Mouse (Mus musculus) stomach, embryonic 16.5 days (tissue): ENCODE data around the gene Htt. TPM values are rescaled to one million over a fixed set of nuclear protein-coding genes. Genes with fewer than 3 reads are reported as not detected.
"Not testable (repeated sequence)": the region's sequence is repeated elsewhere in the genome, so short reads cannot be mapped to it uniquely, and the experiment has no call there.

Source experiments
- ATAC-seq: fragments of 200-750 bp; cut with Nextera tagmentation; 2 replicates; pipeline ENCODE4 v1.8.0; 2017; ENCODE audit warnings: moderate number of reproducible peaks, moderate TSS enrichment; ENCODE audit not compliant: insufficient read depth, low FRiP score
- H3K27ac ChIP-seq: fragments of 300-500 bp; sonication (generic); 2 replicates; pipeline ENCODE4 v1.5.1; 2014; ENCODE audit warnings: low read length
- H3K27me3 ChIP-seq: fragments of 300-500 bp; sonication (generic); 2 replicates; pipeline ENCODE4 v1.6.1; 2014; ENCODE audit warnings: low read length, control low read depth, mixed read lengths; ENCODE audit not compliant: control insufficient read depth, insufficient read depth
- H3K36me3 ChIP-seq: fragments of 300-500 bp; sonication (generic); 2 replicates; pipeline ENCODE4 v1.6.1; 2014; ENCODE audit warnings: low read length; ENCODE audit not compliant: control insufficient read depth, insufficient read depth
- H3K4me1 ChIP-seq: fragments of 300-500 bp; sonication (generic); 2 replicates; pipeline ENCODE4 v1.6.1; 2014; ENCODE audit warnings: low read length, control low read depth, mixed read lengths; ENCODE audit not compliant: control insufficient read depth, insufficient read depth
- H3K4me2 ChIP-seq: fragments of 300-500 bp; sonication (generic); 2 replicates; pipeline ENCODE4 v1.6.1; 2014; ENCODE audit warnings: low read depth, low read length, mixed read lengths
- H3K4me3 ChIP-seq: fragments of 300-500 bp; sonication (generic); replicated peaks from 2 replicates; pipeline ENCODE4 v1.5.1; 2014; ENCODE audit warnings: mild to moderate bottlenecking, low read length
- H3K9ac ChIP-seq: fragments of 300-500 bp; sonication (generic); 2 replicates; pipeline ENCODE4 v1.6.1; 2014; ENCODE audit warnings: low read length
- H3K9me3 ChIP-seq: fragments of 300-500 bp; sonication (generic); replicated peaks from 2 replicates; pipeline ENCODE4 v1.6.1; 2016; ENCODE audit warnings: low read length, control low read depth; ENCODE audit not compliant: control insufficient read depth
- WGBS: fragments of 180-500 bp; shearing (Covaris S2); extraction: QIAGEN DNeasy Blood & Tissue Kit; methylation state at CpG from one replicate; pipeline ENCODE4 v1.1.7; 2014; 5-methylcytosine and 5-hydroxymethylcytosine counted together
- polyA plus RNA-seq: library from polyadenylated mRNA; unstranded; fragments of >200 nt; fragmentation: Nextera tagmentation; extraction: Ambion mirVana; gene quantifications from 2 replicates; pipeline ENCODE4 v1.2.1, GENCODE M21; 2015

Htt gene
- polyA plus RNA-seq, 1 experiment from 2014 or later, result 12.1 TPM

GRCm38 (mm10) chr5:34865367-34865766 lies 103.8 kb downstream of the Htt start:
- WGBS, result 86% methylated on average over 5 of the region's 5 CpGs

GRCm38 (mm10) chr5:34880307-34880706 lies 118.8 kb downstream of the Htt start:
- ATAC-seq, result not testable (repeated sequence)

More at GRCm38 (mm10) chr5:34865367-34865766, 103.8 kb downstream of the Htt start:
- H3K36me3 ChIP-seq, result peaks cover 6% of the 10 kb centered on the region; the same call in 1 of the 2 replicates
- H3K9me3 ChIP-seq, result no peaks in the 10 kb centered on the region
- no peak overlapping the region for H3K4me2 ChIP-seq
- no peak overlapping the region for H3K4me3 ChIP-seq
- H3K4me1 ChIP-seq, result no peaks in the 10 kb centered on the region
- no peak for ATAC-seq
- H3K27me3 ChIP-seq, result no peaks in the 10 kb centered on the region
- H3K27ac ChIP-seq, result no peak overlapping the region
- no peak overlapping the region for H3K9ac ChIP-seq

GRCm38 (mm10) chr5:34881023-34881422 lies 119.5 kb downstream of the Htt start:
- no peaks in the 10 kb centered on the region for H3K9me3 ChIP-seq
- peak; percentile 50 for ATAC-seq
- no peaks in the 10 kb centered on the region for H3K4me1 ChIP-seq
- no peak overlapping the region for H3K27ac ChIP-seq
- H3K36me3 ChIP-seq, result peaks cover 19% of the 10 kb centered on the region
- 86% methylated on average over 3 of the region's 3 CpGs for WGBS
- no peak overlapping the region for H3K4me2 ChIP-seq
- H3K9ac ChIP-seq, result no peak overlapping the region
- H3K4me3 ChIP-seq, result no peak overlapping the region
- no peaks in the 10 kb centered on the region for H3K27me3 ChIP-seq

More at GRCm38 (mm10) chr5:34880307-34880706, 118.8 kb downstream of the Htt start:
- H3K36me3 ChIP-seq, result peaks cover 16% of the 10 kb centered on the region
- not testable (repeated sequence) for H3K27ac ChIP-seq, H3K4me1 ChIP-seq, H3K4me3 ChIP-seq, H3K4me2 ChIP-seq, H3K27me3 ChIP-seq, H3K9me3 ChIP-seq, H3K9ac ChIP-seq
- WGBS, result 86% methylated on average over 3 of the region's 3 CpGs

- 80% methylated on average over 3 of the region's 3 CpGs for WGBS
- H3K27me3 ChIP-seq, result no peaks in the 10 kb centered on the region
- H3K4me3 ChIP-seq, result no peak overlapping the region
- H3K4me1 ChIP-seq, result no peaks in the 10 kb centered on the region
- H3K4me2 ChIP-seq, result no peak overlapping the region
- no peaks in the 10 kb centered on the region for H3K9me3 ChIP-seq
- H3K27ac ChIP-seq, result no peak overlapping the region
- peaks cover 11% of the 10 kb centered on the region; the same call in 1 of the 2 replicates for H3K36me3 ChIP-seq
- no peak overlapping the region for H3K9ac ChIP-seq
- ATAC-seq, result no peak
Measured at GRCm38 (mm10) chr5:34885250-34885649, 123.7 kb downstream of the Htt start.

- Histone ChIP-seq H3K9me3 (no peaks in the 10 kb centered on the region), H3K4me3 (no peak overlapping the region), H3K4me1 (no peaks in the 10 kb centered on the region), H3K27me3 (no peaks in the 10 kb centered on the region), H3K9ac (no peak overlapping the region), H3K27ac (no peak overlapping the region), H3K36me3 (peaks cover 6% of the 10 kb centered on the region; the same call in 1 of the 2 replicates), H3K4me2 (no peak overlapping the region)
- 92% methylated on average over 4 of the region's 4 CpGs for WGBS
- no peak for ATAC-seq
Measured at GRCm38 (mm10) chr5:34889252-34889651, 127.7 kb downstream of the Htt start.

GRCm38 (mm10) chr5:34896697-34897453 lies 135.3 kb downstream of the Htt start:
- Histone ChIP-seq H3K4me2 (no peak overlapping the region), H3K4me1 (no peaks in the 10 kb centered on the region), H3K36me3 (0 out of 2 replicates have a peak, but pooled peaks cover 3% of the 10 kb centered on the region), H3K27ac (no peak overlapping the region), H3K27me3 (no peaks in the 10 kb centered on the region), H3K9me3 (no peaks in the 10 kb centered on the region), H3K4me3 (no peak overlapping the region), H3K9ac (no peak overlapping the region)
- WGBS, result 80% methylated on average over 3 of the region's 3 CpGs
- 0 out of 2 replicates have a peak, but pooled peaks have one; percentile 33 for ATAC-seq

- no peak overlapping the region for H3K9ac ChIP-seq
- peaks cover 9% of the 10 kb centered on the region; the same call in 1 of the 2 replicates for H3K36me3 ChIP-seq
- no peaks in the 10 kb centered on the region for H3K27me3 ChIP-seq
- no peak overlapping the region for H3K4me2 ChIP-seq
- WGBS, result 95% methylated on average over 6 of the region's 6 CpGs
- no peak overlapping the region for H3K27ac ChIP-seq
- no peak overlapping the region for H3K4me3 ChIP-seq
- no peaks in the 10 kb centered on the region for H3K4me1 ChIP-seq
- H3K9me3 ChIP-seq, result no peaks in the 10 kb centered on the region
- ATAC-seq, result no peak
Measured at GRCm38 (mm10) chr5:34899787-34900469, 138.4 kb downstream of the Htt start.

GRCm38 (mm10) chr5:34902371-34902770 lies 140.8 kb downstream of the Htt start:
- H3K4me2 ChIP-seq, result no peak overlapping the region
- H3K27ac ChIP-seq, result 0 out of 2 replicates have a peak overlapping the region, but pooled peaks have one; percentile 16
- H3K27me3 ChIP-seq, result no peaks in the 10 kb centered on the region
- H3K4me1 ChIP-seq, result no peaks in the 10 kb centered on the region
- ATAC-seq, result no peak
- H3K4me3 ChIP-seq, result no peak overlapping the region
- no peak overlapping the region for H3K9ac ChIP-seq
- H3K9me3 ChIP-seq, result no peaks in the 10 kb centered on the region
- H3K36me3 ChIP-seq, result peaks cover 12% of the 10 kb centered on the region; the same call in 1 of the 2 replicates

- H3K9me3 ChIP-seq, result no peaks in the 10 kb centered on the region
- H3K27me3 ChIP-seq, result no peaks in the 10 kb centered on the region
- peaks cover 15% of the 10 kb centered on the region for H3K36me3 ChIP-seq
- H3K4me3 ChIP-seq, result no peak overlapping the region
- ATAC-seq, result peak; percentile 56; the same call in 1 of the 2 replicates
- H3K27ac ChIP-seq, result 0 out of 2 replicates have a peak overlapping the region, but pooled peaks have one; percentile 16
- H3K4me1 ChIP-seq, result no peaks in the 10 kb centered on the region
- H3K4me2 ChIP-seq, result no peak overlapping the region
- no peak overlapping the region for H3K9ac ChIP-seq
- 53% methylated on average over 5 of the region's 5 CpGs for WGBS
Measured at GRCm38 (mm10) chr5:34902811-34903385, 141.4 kb downstream of the Htt start.
